Mouse (Mus musculus) stomach, embryonic 16.5 days (tissue): ENCODE measurements at regions not wholly inside any gene's neighbourhood (a gene's known extent, or its start where the extent isn't known, plus 50 kb on each side); places are given as distances from the start of the nearest gene placed in this dataset. TPM values are rescaled to one million over a fixed set of nuclear protein-coding genes. Genes with fewer than 3 reads are reported as not detected.

Experiments
- microRNA-seq: library from miRNA; unstranded; fragments of <30 nt; microRNA quantifications from one replicate; pipeline ENCODE4, GENCODE M21; 2016

Small RNAs in the stretch of these regions (microRNA-seq; reads per million reads assigned to microRNA genes)
- gene Gm22194 = not detected
